In the genomic region with DNA sequence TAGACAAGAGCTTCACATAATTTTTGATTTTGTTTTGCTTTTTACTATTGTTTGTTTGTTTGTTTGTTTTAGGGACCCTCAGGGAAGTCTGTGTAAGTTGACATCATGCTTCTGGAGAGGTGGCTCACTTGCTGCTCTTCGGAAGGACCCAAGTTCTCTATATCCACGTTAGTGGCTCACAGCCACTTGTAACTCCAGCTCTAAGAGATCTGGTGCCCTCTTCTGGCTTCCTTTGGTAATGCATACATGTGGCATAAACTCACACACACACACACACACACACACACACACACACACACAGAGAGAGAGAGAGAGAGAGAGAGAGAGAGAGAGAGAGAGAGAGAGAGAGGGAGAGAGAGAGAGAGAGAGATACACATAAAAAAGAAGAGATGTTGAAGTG, we compare ENCODE assay signal across 20 mouse cellular contexts. TPM values are rescaled to one million over a fixed set of nuclear protein-coding genes. Genes with fewer than 3 reads are reported as not detected.
DNase-seq lines count a peak whose midpoint lies in the region; ATAC-seq and TF ChIP-seq lines count a peak whose summit lies in the region.
"Had no signal": no experiment of that assay in that cellular context is flagged by ENCODE, and none has a peak within 500 bp of the region (broad histone marks: within the 10 kb centered on the region; RNA-seq: fewer than 3 reads in every experiment).

No protein-coding gene starts in this region.

- H3K27me3 ChIP-seq in kidney, adult 2 months (replicated peaks; ENCODE audit: control insufficient read depth, insufficient read depth, low read length), result no peaks in the 10 kb centered on the region; the same call in 1 of the 2 replicates
- H3K27me3 ChIP-seq in kidney, embryonic 14.5 days (ENCODE audit: control insufficient read depth, insufficient read depth, low read length), result no peaks in the 10 kb centered on the region
- no peaks in the 10 kb centered on the region for H3K27me3 ChIP-seq in thymus, adult 2 months (ENCODE audit: control insufficient read depth, insufficient read depth, low read length)
- H3K27me3 ChIP-seq: heart, embryonic 12.5 days; limb, embryonic 12.5 days; neural tube, embryonic 12.5 days had no signal

- ATAC-seq in kidney, embryonic 14.5 days (ENCODE audit: low FRiP score, low TSS enrichment), result no peak
- ATAC-seq: hindbrain, embryonic 16.5 days had no signal

- DNase-seq in kidney, adult 2 months, result no peak
- DNase-seq in thymus, postnatal 14 days, result peak; percentile 9
- DNase-seq in thymus, adult 2 months, result no peak
- peak; percentile 19 for DNase-seq in NIH3T3 (ENCODE audit: low read depth)
- DNase-seq in spleen, adult 12 weeks (ENCODE audit: low spot score), result no peak
- DNase-seq in adrenal gland, adult 2 months, result no peak
- DNase-seq: embryo, embryonic 11 days; gastrocnemius, postnatal 36 days; heart, postnatal 36 days; right cerebral cortex, postnatal 14 days had no signal

- H3K27ac ChIP-seq in kidney, adult 2 months (ENCODE audit: insufficient read depth, low read depth, low read length), result peak overlapping the region; percentile 47
- H3K27ac ChIP-seq in kidney, embryonic 14.5 days (ENCODE audit: low read depth, low read length), result no peak overlapping the region
- no peak overlapping the region for H3K27ac ChIP-seq in thymus, adult 2 months (ENCODE audit: control insufficient read depth, insufficient read depth, low read length)
- H3K27ac ChIP-seq: left cerebral cortex, adult 2 months; limb, embryonic 12.5 days; liver, embryonic 14.5 days; macrophage; neural tube, embryonic 12.5 days had no signal

- no peak overlapping the region for H3K4me2 ChIP-seq in kidney, embryonic 14.5 days (replicated peaks; ENCODE audit: low read depth, low read length)
- H3K4me2 ChIP-seq: heart, embryonic 12.5 days; limb, embryonic 12.5 days; midbrain, embryonic 11.5 days; neural tube, embryonic 12.5 days had no signal

- peaks cover 5% of the 10 kb centered on the region; the same call in 1 of the 2 replicates for H3K4me1 ChIP-seq in kidney, adult 2 months (ENCODE audit: control insufficient read depth, insufficient read depth, low read length)
- H3K4me1 ChIP-seq in kidney, embryonic 14.5 days (ENCODE audit: control insufficient read depth, insufficient read depth, low read length), result no peaks in the 10 kb centered on the region
- no peaks in the 10 kb centered on the region for H3K4me1 ChIP-seq in thymus, adult 2 months (replicated peaks; ENCODE audit: control insufficient read depth, insufficient read depth, low read length)
- H3K4me1 ChIP-seq: limb, embryonic 12.5 days; neural tube, embryonic 12.5 days had no signal

- no peak overlapping the region for H3K4me3 ChIP-seq in kidney, adult 2 months (ENCODE audit: insufficient read depth, low read depth, low read length)
- H3K4me3 ChIP-seq in kidney, embryonic 14.5 days (ENCODE audit: low read length), result no peak overlapping the region
- no peak overlapping the region for H3K4me3 ChIP-seq in thymus, adult 2 months (ENCODE audit: control insufficient read depth, insufficient read depth, low read length)
- H3K4me3 ChIP-seq: heart, embryonic 12.5 days; left cerebral cortex, adult 2 months; limb, embryonic 12.5 days; neural tube, embryonic 12.5 days had no signal

- H3K36me3 ChIP-seq in kidney, adult 2 months (ENCODE audit: control insufficient read depth, insufficient read depth, low read length), result no peaks in the 10 kb centered on the region
- H3K36me3 ChIP-seq in kidney, embryonic 14.5 days (ENCODE audit: control insufficient read depth, insufficient read depth, low read length), result no peaks in the 10 kb centered on the region
- H3K36me3 ChIP-seq in thymus, adult 2 months (ENCODE audit: control insufficient read depth, insufficient read depth, low read length), result no peaks in the 10 kb centered on the region
- H3K36me3 ChIP-seq: heart, embryonic 12.5 days; limb, embryonic 12.5 days; neural tube, embryonic 12.5 days had no signal

- TF ChIP-seq CTCF in kidney, adult 2 months (conservative IDR thresholded peaks at IDR 0.05; ENCODE audit: insufficient read depth, insufficient read length, low read depth, low read length), result no peak
- TF ChIP-seq CTCF in thymus, adult 2 months (IDR thresholded peaks at IDR 0.05; ENCODE audit: borderline replicate concordance, control insufficient read depth, extremely low read depth, insufficient read depth, low read length, poor library complexity), result no peak

- no peak for TF ChIP-seq POLR2A in kidney, adult 2 months (IDR thresholded peaks at IDR 0.05; ENCODE audit: low read depth, low read length)
- no peak for TF ChIP-seq POLR2A in thymus, adult 2 months (IDR thresholded peaks at IDR 0.05; ENCODE audit: control insufficient read depth, extremely low read depth, insufficient read depth, low read length, poor library complexity)

- no peaks in the 10 kb centered on the region for H3K9me3 ChIP-seq in kidney, embryonic 14.5 days (ENCODE audit: control insufficient read depth, low read length)
- H3K9me3 ChIP-seq: neural tube, embryonic 12.5 days had no signal

- 61% methylated on average over 2 of the region's 2 CpGs for WGBS in kidney, adult 2 months
- WGBS in kidney, embryonic 14.5 days, result 80% methylated on average over 2 of the region's 2 CpGs
- WGBS in thymus, adult 2 months, result 79% methylated on average over 2 of the region's 2 CpGs

- H3K9ac ChIP-seq in kidney, embryonic 14.5 days (ENCODE audit: low read depth, low read length), result no peak overlapping the region
- H3K9ac ChIP-seq: heart, embryonic 12.5 days; limb, embryonic 12.5 days; liver, embryonic 14.5 days; neural tube, embryonic 12.5 days had no signal

RNA-seq across cellular contexts. Expression of a gene that starts 15.1 kb away (rescaled TPM):
- polyA plus RNA-seq in kidney, adult 2 months (2012; rRNA removed), result 12.4 and 17.1 TPM in 2 replicates
- polyA plus RNA-seq in kidney, embryonic 14.5 days (2014; fragmentation: Nextera tagmentation; extraction: Ambion mirVana), result 27.1 and 36.4 TPM in 2 replicates
- polyA plus RNA-seq in thymus, adult 2 months (2012; rRNA removed), result 21.3 and 23.6 TPM in 2 replicates
- total RNA-seq in adrenal gland, adult 2 months (2021), result 10 to 100 TPM; 10.5 to 12.6 TPM
- 16.7 and 17.5 TPM in 2 replicates for polyA plus RNA-seq in adrenal gland, adult 2 months (2012; rRNA removed)

RNA-seq across cellular contexts. Expression of a gene that starts 26.0 kb away (rescaled TPM):
- polyA plus RNA-seq in kidney, adult 2 months (2012; rRNA removed), result 19.2 and 26.3 TPM in 2 replicates
- 17.5 and 18.0 TPM in 2 replicates for polyA plus RNA-seq in kidney, embryonic 14.5 days (2014; fragmentation: Nextera tagmentation; extraction: Ambion mirVana)
- 3.2 and 5.1 TPM in 2 replicates for polyA plus RNA-seq in thymus, adult 2 months (2012; rRNA removed)
- total RNA-seq in adrenal gland, adult 2 months (2021), result under 1 TPM; 0.26 to 0.41 TPM
- not detected in 2 replicates for polyA plus RNA-seq in adrenal gland, adult 2 months (2012; rRNA removed)
- total RNA-seq: gastrocnemius, postnatal 36 days; heart, postnatal 36 days; monocyte, adult 5-6 weeks had no signal
- polyA plus RNA-seq: liver, embryonic 14.5 days had no signal

Comparison
In these comparisons a context has a peak if more than half of its experiments do, and no peak if none do; other contexts are left out.
1. DNase-seq: peak in thymus, postnatal 14 days (single experiment) and NIH3T3 (single experiment); none in kidney, adult 2 months (single experiment), thymus, adult 2 months (single experiment), spleen, adult 12 weeks (single experiment) and adrenal gland, adult 2 months (single experiment).